Mouse (Mus musculus) hindbrain, postnatal 0 days (tissue): ENCODE results near the gene Mdp1. TPM values are rescaled to one million over a fixed set of nuclear protein-coding genes. Genes with fewer than 3 reads are reported as not detected.

ENCODE experiments used
- ATAC-seq: fragments of 200-750 bp; cut with Nextera tagmentation; 2 replicates; pipeline ENCODE4 v1.8.0; 2017; ENCODE audit warnings: mild to moderate bottlenecking, moderate TSS enrichment, moderate library complexity
- DNase-seq: peaks from one replicate; pipeline ENCODE4 v3.0.0-alpha.2; 2015; ENCODE audit warnings: low spot score
- H3K27ac ChIP-seq: fragments of 300-500 bp; sonication (generic); 2 replicates; pipeline ENCODE4 v1.5.1; 2014; ENCODE audit warnings: mild to moderate bottlenecking
- H3K27me3 ChIP-seq: fragments of 300-500 bp; sonication (generic); 2 replicates; pipeline ENCODE4 v1.6.1; 2014; ENCODE audit warnings: low read length, mixed read lengths; ENCODE audit not compliant: insufficient read depth
- H3K36me3 ChIP-seq: fragments of 300-500 bp; sonication (generic); 2 replicates; pipeline ENCODE4 v1.6.1; 2014; ENCODE audit warnings: low read length, mixed read lengths; ENCODE audit not compliant: insufficient read depth
- H3K4me1 ChIP-seq: fragments of 300-500 bp; sonication (generic); 2 replicates; pipeline ENCODE4 v1.6.1; 2014; ENCODE audit warnings: antibody characterized with exemption, low read length, mixed read lengths; ENCODE audit not compliant: insufficient read depth
- H3K4me2 ChIP-seq: fragments of 300-500 bp; sonication (generic); 2 replicates; pipeline ENCODE4 v1.6.1; 2014; ENCODE audit warnings: low read depth, mild to moderate bottlenecking, low read length, moderate library complexity, mixed read lengths
- H3K4me3 ChIP-seq: fragments of 300-500 bp; sonication (generic); 2 replicates; pipeline ENCODE4 v1.5.1; 2014; ENCODE audit warnings: low read length
- H3K9ac ChIP-seq: fragments of 300-500 bp; sonication (generic); replicated peaks from 2 replicates; pipeline ENCODE4 v1.6.1; 2014; ENCODE audit warnings: mild to moderate bottlenecking, low read length, moderate library complexity, mixed read lengths
- H3K9me3 ChIP-seq: fragments of 300-500 bp; sonication (generic); 2 replicates; pipeline ENCODE4 v1.6.1; 2016; ENCODE audit warnings: low read length, mixed read lengths
- CTCF ChIP-seq: IDR thresholded peaks from 2 replicates; pipeline ENCODE4 v1.5.1; 2016; ENCODE audit warnings: antibody characterized with exemption, control low read depth, low read depth
- WGBS: fragments of 180-500 bp; shearing (Covaris S2); extraction: QIAGEN DNeasy Blood & Tissue Kit; methylation state at CpG from one replicate; pipeline ENCODE4 v1.1.7; 2014; 5-methylcytosine and 5-hydroxymethylcytosine counted together
- polyA plus RNA-seq: library from polyadenylated mRNA; unstranded; fragments of >200 nt; fragmentation: Nextera tagmentation; extraction: Ambion mirVana; gene quantifications from 2 replicates; pipeline ENCODE4 v1.2.1, GENCODE M21; 2015
- total RNA-seq: library from RNA; depleted of rRNA; stranded (reverse); fragments of >200 nt; gene quantifications from 2 replicates; pipeline ENCODE4 v1.2.3, GENCODE M21; 2014; rRNA removed

Gene Mdp1
- total and polyA plus RNA-seq, 2 experiments from 2014 or later = 45.1 to 70.6 TPM

DNA sequence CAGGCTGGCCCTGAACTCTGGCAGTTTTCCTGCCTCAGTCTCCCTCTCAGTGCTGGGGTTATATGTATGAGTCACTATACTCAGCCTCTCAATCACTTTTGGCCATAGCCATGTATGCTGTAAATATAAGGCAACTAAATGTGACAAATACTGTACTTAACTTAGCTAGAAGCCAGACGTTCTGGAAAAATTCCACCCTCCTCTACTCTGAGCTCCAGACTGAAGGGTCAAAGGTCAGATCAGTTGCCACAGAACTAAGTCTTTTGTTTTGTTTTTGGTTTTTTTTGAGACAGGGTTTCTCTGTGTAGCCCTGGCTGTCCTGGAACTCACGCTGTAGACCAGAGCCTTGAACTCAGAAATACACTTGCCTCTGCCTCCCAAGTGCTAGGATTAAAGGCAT, 44.4 kb downstream of the Mdp1 start:
- 42% methylated on average over 2 of the region's 2 CpGs for WGBS
- H3K9ac ChIP-seq = no peak overlapping the region
- H3K27ac ChIP-seq = no peak overlapping the region
- H3K9me3 ChIP-seq = no peaks in the 10 kb centered on the region
- no peaks in the 10 kb centered on the region for H3K27me3 ChIP-seq
- H3K4me3 ChIP-seq = no peak overlapping the region
- DNase-seq (no peak), ATAC-seq (no peak)
- no peaks in the 10 kb centered on the region for H3K4me1 ChIP-seq
- H3K4me2 ChIP-seq = no peak overlapping the region
- TF ChIP-seq CTCF = no peak
- H3K36me3 ChIP-seq = no peaks in the 10 kb centered on the region

DNA sequence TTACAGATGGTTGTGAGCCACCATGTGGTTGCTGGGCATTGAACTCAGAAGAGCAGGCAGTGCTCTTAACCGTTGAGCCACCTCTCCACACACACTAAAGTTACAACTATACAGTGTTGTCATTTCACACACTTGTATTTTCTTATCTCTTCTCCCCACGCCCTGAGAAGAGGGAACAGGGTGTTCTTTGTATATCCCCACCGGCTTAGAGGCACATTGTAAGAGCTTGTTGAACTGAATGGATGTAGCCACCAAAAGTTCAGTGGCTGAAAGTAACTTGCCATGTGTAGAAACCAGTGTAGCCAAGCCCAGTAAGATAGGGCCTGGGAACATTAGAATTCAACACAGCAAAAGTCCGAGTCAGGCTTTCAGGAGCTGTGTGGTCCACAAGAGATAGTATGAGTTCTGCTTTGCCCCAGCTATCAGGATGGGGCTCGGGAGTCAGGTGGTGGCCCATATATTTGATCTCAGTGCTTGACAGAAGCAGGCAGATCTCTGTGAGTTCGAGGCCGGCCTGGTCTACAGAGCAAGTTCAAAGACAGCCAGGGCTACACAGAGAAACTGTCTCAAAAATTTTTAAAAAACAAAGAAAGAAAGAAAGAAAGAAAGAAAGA, 45.6 kb downstream of the Mdp1 start:
- Histone ChIP-seq H3K27me3 (no peaks in the 10 kb centered on the region), H3K36me3 (peaks cover 3% of the 10 kb centered on the region; the same call in 1 of the 2 replicates), H3K4me1 (no peaks in the 10 kb centered on the region), H3K4me3 (no peak overlapping the region), H3K27ac (no peak overlapping the region), H3K9me3 (no peaks in the 10 kb centered on the region), H3K4me2 (no peak overlapping the region), H3K9ac (no peak overlapping the region)
- 78% methylated on average over 7 of the region's 7 CpGs for WGBS
- DNase-seq (no peak), ATAC-seq (no peak)
- no peak for TF ChIP-seq CTCF

DNA sequence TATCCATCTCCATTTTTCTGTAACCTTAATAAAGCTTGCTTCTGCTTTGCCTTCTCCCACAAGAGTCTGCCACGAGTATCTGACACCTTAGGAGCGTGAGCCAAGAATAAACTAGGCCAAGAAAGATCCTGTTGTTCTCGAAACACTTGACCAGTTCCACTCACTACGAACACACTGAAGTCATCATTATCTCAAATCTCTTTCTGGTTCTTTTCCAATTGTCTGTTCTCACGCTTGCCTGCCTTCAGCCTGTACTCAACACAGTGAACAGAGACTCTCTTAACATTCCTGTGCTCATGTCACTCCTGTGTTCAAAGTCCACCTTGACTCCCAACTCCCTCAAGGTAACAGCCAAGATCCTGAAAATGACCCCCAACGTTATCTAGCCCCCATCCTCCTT, 47.0 kb downstream of the Mdp1 start:
- Histone ChIP-seq H3K27ac (no peak overlapping the region), H3K4me1 (no peaks in the 10 kb centered on the region), H3K4me3 (no peak overlapping the region), H3K4me2 (no peak overlapping the region), H3K36me3 (peaks cover 10% of the 10 kb centered on the region; the same call in 1 of the 2 replicates), H3K9ac (no peak overlapping the region), H3K9me3 (no peaks in the 10 kb centered on the region), H3K27me3 (no peaks in the 10 kb centered on the region)
- WGBS = 65% methylated on average over 6 of the region's 6 CpGs
- no peak for TF ChIP-seq CTCF
- ATAC-seq = no peak
- no peak for DNase-seq

DNA sequence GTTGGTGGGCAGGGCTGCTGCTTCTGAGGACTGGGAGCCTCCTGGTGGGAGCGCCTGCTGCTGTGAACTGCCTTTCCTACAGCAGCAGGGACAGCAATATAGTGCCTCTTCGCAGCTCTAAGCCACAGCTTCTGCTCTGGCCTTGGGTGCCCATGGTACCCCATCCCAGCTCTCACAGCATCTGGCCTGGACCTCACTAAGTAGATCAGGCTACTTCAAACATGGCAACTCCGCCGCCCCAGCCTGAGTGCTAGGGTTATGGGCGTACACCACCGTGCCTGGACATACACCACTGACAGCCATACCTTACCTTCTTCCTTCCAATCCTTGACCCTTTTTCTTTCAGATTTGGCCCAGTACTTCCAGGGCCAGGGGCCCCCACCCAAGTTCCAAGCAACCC, 52.0 kb downstream of the Mdp1 start:
- no peaks in the 10 kb centered on the region for H3K27me3 ChIP-seq
- H3K4me3 ChIP-seq = no peak overlapping the region
- ATAC-seq (no peak), DNase-seq (no peak)
- no peak overlapping the region for H3K9ac ChIP-seq
- H3K4me2 ChIP-seq = no peak overlapping the region
- no peak for TF ChIP-seq CTCF
- H3K4me1 ChIP-seq = no peaks in the 10 kb centered on the region
- 95% methylated on average over 6 of the region's 6 CpGs for WGBS
- no peak overlapping the region for H3K27ac ChIP-seq
- H3K9me3 ChIP-seq = no peaks in the 10 kb centered on the region
- peaks cover 31% of the 10 kb centered on the region for H3K36me3 ChIP-seq

Other genes with a start within 250 kb of the Mdp1 start
Only the 30 nearest of the 35 such genes appear.
- 90.5 and 120 TPM in 2 replicates for gene Carmil3, start 169.9 kb downstream of the Mdp1 start, total RNA-seq
- 23.8 and 25.2 TPM in 2 replicates for gene Carmil3, start 169.9 kb downstream of the Mdp1 start, polyA plus RNA-seq
- 8.3 and 19.7 TPM in 2 replicates for gene Cpne6, start 150.1 kb downstream of the Mdp1 start, total RNA-seq
- 25.3 and 28.0 TPM in 2 replicates for gene Cpne6, start 150.1 kb downstream of the Mdp1 start, polyA plus RNA-seq
- gene Nrl, start 135.5 kb downstream of the Mdp1 start, total RNA-seq = 4.4 and 7.1 TPM in 2 replicates
- 0.23 and 0.33 TPM in 2 replicates for gene Nrl, start 135.5 kb downstream of the Mdp1 start, polyA plus RNA-seq
- 30.5 and 32.0 TPM in 2 replicates for gene Pck2, start 120.2 kb downstream of the Mdp1 start, total RNA-seq
- 19.9 and 22.5 TPM in 2 replicates for gene Pck2, start 120.2 kb downstream of the Mdp1 start, polyA plus RNA-seq
- 97.9 and 118 TPM in 2 replicates for gene Dcaf11, start 100.5 kb downstream of the Mdp1 start, total RNA-seq
- 94.1 and 102 TPM in 2 replicates for gene Dcaf11, start 100.5 kb downstream of the Mdp1 start, polyA plus RNA-seq
- gene A730061H03Rik, start 100.1 kb downstream of the Mdp1 start, total RNA-seq = not detected in 2 replicates
- 0.55 TPM in 1 of 2 replicates, not detected in the other for gene A730061H03Rik, start 100.1 kb downstream of the Mdp1 start, polyA plus RNA-seq
- 2.9 TPM in 1 of 2 replicates, not detected in the other for gene Fitm1, start 84.9 kb downstream of the Mdp1 start, total RNA-seq
- 0.25 TPM in 1 of 2 replicates, not detected in the other for gene Fitm1, start 84.9 kb downstream of the Mdp1 start, polyA plus RNA-seq
- 86.5 and 128 TPM in 2 replicates for gene Psme1, start 82.4 kb downstream of the Mdp1 start, total RNA-seq
- 226 and 244 TPM in 2 replicates for gene Psme1, start 82.4 kb downstream of the Mdp1 start, polyA plus RNA-seq
- 26.6 and 51.6 TPM in 2 replicates for gene Emc9, start 75.2 kb downstream of the Mdp1 start, total RNA-seq
- 79.0 and 82.2 TPM in 2 replicates for gene Emc9, start 75.2 kb downstream of the Mdp1 start, polyA plus RNA-seq
- 51.9 and 57.6 TPM in 2 replicates for gene Psme2, start 69.4 kb downstream of the Mdp1 start, total RNA-seq
- 163 and 208 TPM in 2 replicates for gene Psme2, start 69.4 kb downstream of the Mdp1 start, polyA plus RNA-seq
- 23.6 and 25.5 TPM in 2 replicates for gene Rnf31, start 68.8 kb downstream of the Mdp1 start, total RNA-seq
- gene Rnf31, start 68.8 kb downstream of the Mdp1 start, polyA plus RNA-seq = 21.0 and 21.2 TPM in 2 replicates
- gene Irf9, start 56.9 kb downstream of the Mdp1 start, total RNA-seq = 14.8 and 18.4 TPM in 2 replicates
- 7.3 and 10.1 TPM in 2 replicates for gene Irf9, start 56.9 kb downstream of the Mdp1 start, polyA plus RNA-seq
- gene Rec8, start 42.5 kb downstream of the Mdp1 start, total RNA-seq = 11.6 and 12.8 TPM in 2 replicates
- gene Rec8, start 42.5 kb downstream of the Mdp1 start, polyA plus RNA-seq = 12.2 and 14.1 TPM in 2 replicates
- 120 and 132 TPM in 2 replicates for gene Ipo4, start 24.6 kb downstream of the Mdp1 start, total RNA-seq
- 92.5 and 106 TPM in 2 replicates for gene Ipo4, start 24.6 kb downstream of the Mdp1 start, polyA plus RNA-seq
- 2.8 and 7.9 TPM in 2 replicates for gene Gm49378, start 22.6 kb downstream of the Mdp1 start, total RNA-seq
- gene Gm49378, start 22.6 kb downstream of the Mdp1 start, polyA plus RNA-seq = 1.0 and 1.4 TPM in 2 replicates
- 55.3 and 59.3 TPM in 2 replicates for gene Tm9sf1, start 16.7 kb downstream of the Mdp1 start, total RNA-seq
- gene Tm9sf1, start 16.7 kb downstream of the Mdp1 start, polyA plus RNA-seq = 59.7 and 62.8 TPM in 2 replicates
- 0.32 and 1.3 TPM in 2 replicates for gene Tssk4, start 10.3 kb downstream of the Mdp1 start, total RNA-seq
- gene Tssk4, start 10.3 kb downstream of the Mdp1 start, polyA plus RNA-seq = 0.24 and 0.28 TPM in 2 replicates
- gene Gmpr2, start 11.4 kb upstream of the Mdp1 start, total RNA-seq = 17.5 and 24.3 TPM in 2 replicates
- gene Gmpr2, start 11.4 kb upstream of the Mdp1 start, polyA plus RNA-seq = 36.9 and 37.6 TPM in 2 replicates
- 128 and 143 TPM in 2 replicates for gene Nedd8, start 11.6 kb upstream of the Mdp1 start, total RNA-seq
- gene Nedd8, start 11.6 kb upstream of the Mdp1 start, polyA plus RNA-seq = 629 TPM in 2 replicates
- gene Tinf2, start 21.3 kb upstream of the Mdp1 start, total RNA-seq = 18.7 and 21.9 TPM in 2 replicates
- gene Tinf2, start 21.3 kb upstream of the Mdp1 start, polyA plus RNA-seq = 23.8 and 27.3 TPM in 2 replicates
- gene Tgm1, start 53.4 kb upstream of the Mdp1 start, total RNA-seq = 0.10 and 0.11 TPM in 2 replicates
- 0.06 and 0.16 TPM in 2 replicates for gene Tgm1, start 53.4 kb upstream of the Mdp1 start, polyA plus RNA-seq
- 78.7 and 83.8 TPM in 2 replicates for gene Rabggta, start 61.8 kb upstream of the Mdp1 start, total RNA-seq
- 50.4 and 51.9 TPM in 2 replicates for gene Rabggta, start 61.8 kb upstream of the Mdp1 start, polyA plus RNA-seq
- gene Dhrs1, start 85.2 kb upstream of the Mdp1 start, total RNA-seq = 62.0 and 69.2 TPM in 2 replicates
- 86.0 and 88.3 TPM in 2 replicates for gene Dhrs1, start 85.2 kb upstream of the Mdp1 start, polyA plus RNA-seq
- 19.9 and 28.9 TPM in 2 replicates for gene Nop9, start 85.2 kb upstream of the Mdp1 start, total RNA-seq
- 23.0 and 23.5 TPM in 2 replicates for gene Nop9, start 85.2 kb upstream of the Mdp1 start, polyA plus RNA-seq
- gene Cideb, start 98.0 kb upstream of the Mdp1 start, total RNA-seq = 1.9 TPM in 1 of 2 replicates, not detected in the other
- 0.75 and 0.81 TPM in 2 replicates for gene Cideb, start 98.0 kb upstream of the Mdp1 start, polyA plus RNA-seq
- 0.16 and 0.32 TPM in 2 replicates for gene Ltb4r2, start 100.9 kb upstream of the Mdp1 start, total RNA-seq
- gene Ltb4r2, start 100.9 kb upstream of the Mdp1 start, polyA plus RNA-seq = 0.69 and 0.78 TPM in 2 replicates
- 0.43 and 0.52 TPM in 2 replicates for gene Ltb4r1, start 105.5 kb upstream of the Mdp1 start, total RNA-seq
- 0.64 and 0.71 TPM in 2 replicates for gene Ltb4r1, start 105.5 kb upstream of the Mdp1 start, polyA plus RNA-seq
- gene Adcy4, start 123.6 kb upstream of the Mdp1 start, total RNA-seq = 5.6 and 5.8 TPM in 2 replicates
- gene Adcy4, start 123.6 kb upstream of the Mdp1 start, polyA plus RNA-seq = 1.7 and 2.8 TPM in 2 replicates
- gene Ripk3, start 128.4 kb upstream of the Mdp1 start, total RNA-seq = 0.42 and 1.7 TPM in 2 replicates
- gene Ripk3, start 128.4 kb upstream of the Mdp1 start, polyA plus RNA-seq = 1.7 and 2.0 TPM in 2 replicates
- 13.9 and 21.9 TPM in 2 replicates for gene Nfatc4, start 162.6 kb upstream of the Mdp1 start, total RNA-seq
- 5.9 and 6.8 TPM in 2 replicates for gene Nfatc4, start 162.6 kb upstream of the Mdp1 start, polyA plus RNA-seq